Mouse (Mus musculus): ENCODE measurements around the gene Ctu2. TPM values are rescaled to one million over a fixed set of nuclear protein-coding genes. Genes with fewer than 3 reads are reported as not detected.
A peak's percentile ranks its signal among the peaks of the same experiment; 100 is the strongest.

Gene Ctu2
- polyA plus RNA-seq, 1 experiment from 2014 or later: 30.0 TPM

DNA sequence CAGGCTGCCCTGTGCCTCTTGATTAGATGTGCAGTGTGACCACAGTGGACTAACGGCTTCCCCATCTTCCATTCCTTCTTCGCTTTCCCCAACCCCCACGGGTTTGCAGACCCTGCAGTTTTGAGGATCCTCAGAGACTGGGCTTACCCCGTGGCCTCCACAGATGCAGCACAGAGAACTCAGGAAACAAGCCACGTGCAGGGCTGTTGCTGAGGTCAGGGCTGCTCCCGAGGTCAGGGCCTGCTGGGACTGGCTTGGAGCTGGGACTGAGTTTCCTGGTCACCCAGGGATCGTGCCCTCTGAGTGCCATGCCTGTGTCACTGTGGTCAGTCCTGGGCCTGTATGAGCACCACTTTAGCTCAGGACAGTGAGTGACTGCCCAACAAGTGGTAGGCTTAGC lies 11.0 kb upstream of the Ctu2 start:
- Histone ChIP-seq H3K4me3 (no peak overlapping the region), H3K4me2 (no peak overlapping the region), H3K27me3 (replicated peaks) (peaks cover 25% of the 10 kb centered on the region), H3K9ac (no peak overlapping the region), H3K27ac (ENCODE audit: poor library complexity, severe bottlenecking) (no peak overlapping the region), H3K4me1 (replicated peaks) (peaks cover 50% of the 10 kb centered on the region), H3K9me3 (replicated peaks) (no peaks in the 10 kb centered on the region), H3K36me3 (peaks cover 44% of the 10 kb centered on the region)
- ATAC-seq (ENCODE audit: insufficient number of reproducible peaks, low FRiP score): no peak
- WGBS: 55% methylated on average over 7 of the region's 7 CpGs

DNA sequence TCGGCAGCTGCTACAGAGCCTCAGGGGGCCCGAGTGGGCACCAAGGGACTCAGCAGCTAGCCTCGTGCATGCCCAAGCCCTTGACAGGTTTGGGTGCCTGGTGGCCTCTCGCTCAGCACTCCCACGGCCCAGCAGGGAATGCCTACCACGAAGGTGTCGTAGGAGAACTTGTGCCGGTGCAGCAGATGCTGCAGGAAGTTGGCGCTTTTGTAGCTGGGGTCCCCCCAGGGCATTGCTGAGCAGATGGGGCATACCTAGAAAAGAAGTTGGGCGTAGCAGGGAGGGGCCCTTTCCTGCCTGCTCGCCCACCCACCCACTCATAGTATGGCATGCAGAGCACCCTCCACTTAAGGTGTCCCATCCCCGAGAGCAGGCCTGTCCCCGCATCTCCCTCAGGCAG lies 8.1 kb upstream of the Ctu2 start:
- Histone ChIP-seq H3K4me1 (replicated peaks) (peaks cover 22% of the 10 kb centered on the region), H3K4me2 (no peak overlapping the region), H3K27me3 (replicated peaks) (no peaks in the 10 kb centered on the region), H3K27ac (ENCODE audit: poor library complexity, severe bottlenecking) (no peak overlapping the region), H3K36me3 (peaks cover 58% of the 10 kb centered on the region), H3K4me3 (no peak overlapping the region), H3K9ac (no peak overlapping the region), H3K9me3 (replicated peaks) (no peaks in the 10 kb centered on the region)
- no peak for ATAC-seq (ENCODE audit: insufficient number of reproducible peaks, low FRiP score)
- WGBS: 87% methylated on average over 13 of the region's 13 CpGs

DNA sequence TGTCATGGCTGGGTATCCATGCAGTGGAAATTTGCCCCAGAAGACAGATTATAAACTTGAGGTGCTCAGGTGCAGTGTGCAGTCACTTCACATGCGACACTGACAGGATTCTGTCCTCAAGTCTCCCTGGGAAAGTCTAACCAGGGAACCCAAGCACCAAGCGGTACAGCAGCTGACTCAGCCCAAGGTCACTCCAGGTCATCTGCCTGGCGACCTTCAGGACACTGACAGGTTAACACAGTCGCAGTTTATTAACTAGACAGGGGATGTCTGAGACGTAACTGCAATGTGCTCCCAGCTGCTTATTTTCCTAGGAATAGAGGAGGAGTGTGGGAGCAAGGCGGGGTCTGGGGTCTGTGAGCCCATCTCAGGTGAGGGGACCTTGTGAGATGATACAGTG lies 6.5 kb upstream of the Ctu2 start:
- Histone ChIP-seq H3K4me2 (no peak overlapping the region), H3K27ac (ENCODE audit: poor library complexity, severe bottlenecking) (no peak overlapping the region), H3K4me3 (no peak overlapping the region), H3K9ac (no peak overlapping the region), H3K4me1 (replicated peaks) (peaks cover 14% of the 10 kb centered on the region), H3K36me3 (peaks cover 70% of the 10 kb centered on the region), H3K9me3 (replicated peaks) (no peaks in the 10 kb centered on the region), H3K27me3 (replicated peaks) (no peaks in the 10 kb centered on the region)
- WGBS: 70% methylated on average over 6 of the region's 6 CpGs
- no peak for ATAC-seq (ENCODE audit: insufficient number of reproducible peaks, low FRiP score)

DNA sequence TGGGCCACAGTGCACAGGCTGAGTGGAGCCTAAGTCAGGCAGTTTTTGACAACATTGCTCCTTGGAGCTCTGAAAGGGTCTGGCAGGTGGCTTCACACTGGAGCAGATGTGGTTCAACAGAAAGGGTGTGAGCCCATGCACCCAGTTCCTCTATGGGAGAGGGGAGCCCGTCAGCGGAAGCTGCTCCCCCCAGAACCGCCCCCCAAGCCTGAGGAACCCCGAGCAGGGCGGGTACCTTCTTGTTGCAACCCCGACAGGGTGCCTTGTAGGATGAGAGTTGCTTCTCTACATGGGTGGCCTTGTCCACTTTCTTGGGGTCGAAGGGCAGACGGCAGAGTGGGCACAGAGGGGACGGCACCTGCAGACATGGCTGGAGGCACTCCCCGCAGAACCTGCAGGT lies 6.0 kb upstream of the Ctu2 start:
- Histone ChIP-seq H3K4me2 (no peak overlapping the region), H3K27me3 (replicated peaks) (no peaks in the 10 kb centered on the region), H3K9me3 (replicated peaks) (no peaks in the 10 kb centered on the region), H3K27ac (ENCODE audit: poor library complexity, severe bottlenecking) (no peak overlapping the region), H3K4me3 (no peak overlapping the region), H3K4me1 (replicated peaks) (peaks cover 15% of the 10 kb centered on the region), H3K9ac (no peak overlapping the region), H3K36me3 (peaks cover 70% of the 10 kb centered on the region)
- 85% methylated on average over 10 of the region's 10 CpGs for WGBS
- ATAC-seq (ENCODE audit: insufficient number of reproducible peaks, low FRiP score): no peak

DNA sequence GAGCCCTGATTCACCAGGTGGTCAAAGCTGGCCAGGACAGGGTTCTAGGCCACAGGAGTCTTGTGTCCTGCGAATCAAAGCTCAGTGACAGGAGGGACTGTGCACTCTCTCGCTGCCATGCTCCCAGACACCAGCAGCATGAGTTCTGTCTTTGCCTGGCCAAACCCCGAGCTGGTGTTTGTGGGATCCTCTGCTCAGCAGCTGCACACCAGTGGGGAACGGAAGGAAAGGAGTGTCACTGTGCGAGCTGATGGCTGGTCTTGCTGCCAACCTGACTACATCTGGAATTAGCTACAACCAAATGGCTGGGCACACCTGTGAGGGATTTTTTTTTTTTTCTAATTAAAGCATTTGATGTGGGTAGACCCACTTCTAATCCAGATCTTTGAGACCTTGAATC lies 5.3 kb upstream of the Ctu2 start:
- H3K27me3 ChIP-seq (replicated peaks): no peaks in the 10 kb centered on the region
- peaks cover 15% of the 10 kb centered on the region for H3K4me1 ChIP-seq (replicated peaks)
- ATAC-seq (ENCODE audit: insufficient number of reproducible peaks, low FRiP score): no peak
- no peak overlapping the region for H3K27ac ChIP-seq (ENCODE audit: poor library complexity, severe bottlenecking)
- peaks cover 66% of the 10 kb centered on the region for H3K36me3 ChIP-seq
- H3K4me3 ChIP-seq: no peak overlapping the region
- no peaks in the 10 kb centered on the region for H3K9me3 ChIP-seq (replicated peaks)
- H3K4me2 ChIP-seq: no peak overlapping the region
- WGBS: 80% methylated on average over 5 of the region's 5 CpGs
- H3K9ac ChIP-seq: no peak overlapping the region

GRCm38 (mm10) chr8:122473911-122474421 lies 2.0 kb upstream of the Ctu2 start:
- no peak overlapping the region for H3K4me3 ChIP-seq
- 0 out of 2 replicates have a peak overlapping the region, but pooled peaks have one; percentile 90 for H3K4me2 ChIP-seq
- no peak for ATAC-seq (ENCODE audit: insufficient number of reproducible peaks, low FRiP score)

GRCm38 (mm10) chr8:122474951-122475560 lies 887 bp upstream of the Ctu2 start:
- peak; percentile 27; the same call in 1 of the 2 replicates for ATAC-seq (ENCODE audit: insufficient number of reproducible peaks, low FRiP score)
- Histone ChIP-seq H3K27me3 (replicated peaks) (no peaks in the 10 kb centered on the region), H3K4me2 (peak overlapping the region; percentile 90), H3K9ac (peak overlapping the region; percentile 96), H3K9me3 (replicated peaks) (no peaks in the 10 kb centered on the region), H3K36me3 (peaks cover 51% of the 10 kb centered on the region), H3K27ac (ENCODE audit: poor library complexity, severe bottlenecking) (peak overlapping the region; percentile 84), H3K4me3 (peak overlapping the region; percentile 94), H3K4me1 (replicated peaks) (peaks cover 24% of the 10 kb centered on the region)
- WGBS: 6% methylated on average over 16 of the region's 16 CpGs

More at GRCm38 (mm10) chr8:122473911-122474421, 2.0 kb upstream of the Ctu2 start:
- H3K36me3 ChIP-seq: peaks cover 49% of the 10 kb centered on the region
- peaks cover 24% of the 10 kb centered on the region for H3K4me1 ChIP-seq (replicated peaks)
- no peaks in the 10 kb centered on the region for H3K9me3 ChIP-seq (replicated peaks)
- H3K9ac ChIP-seq: no peak overlapping the region
- H3K27ac ChIP-seq (ENCODE audit: poor library complexity, severe bottlenecking): no peak overlapping the region
- 84% methylated on average over 8 of the region's 8 CpGs for WGBS
- no peaks in the 10 kb centered on the region for H3K27me3 ChIP-seq (replicated peaks)

DNA sequence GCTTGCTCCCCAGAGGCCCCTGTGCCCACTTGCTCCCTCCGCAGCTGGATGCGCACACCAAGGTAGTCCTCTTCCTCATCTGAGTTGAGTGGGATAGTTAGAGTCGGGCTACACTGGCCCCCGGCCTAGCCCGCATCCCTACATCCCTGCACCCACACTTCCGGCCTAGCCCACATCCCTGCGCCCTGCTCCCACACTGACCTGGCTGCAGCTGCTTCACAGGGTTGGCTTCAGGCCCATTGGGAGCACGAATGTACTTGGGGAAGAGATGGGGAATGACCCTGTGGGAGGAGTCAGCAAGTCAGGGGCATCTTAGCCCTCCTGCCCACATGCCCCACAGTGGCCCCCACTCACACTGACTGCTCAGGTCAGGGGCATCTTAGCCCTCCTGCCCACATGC lies 6.5 kb downstream of the Ctu2 start:
- H3K36me3 ChIP-seq: peaks cover 100% of the 10 kb centered on the region
- no peaks in the 10 kb centered on the region for H3K4me1 ChIP-seq (replicated peaks)
- H3K27me3 ChIP-seq (replicated peaks): no peaks in the 10 kb centered on the region
- H3K4me3 ChIP-seq: no peak overlapping the region
- H3K27ac ChIP-seq (ENCODE audit: poor library complexity, severe bottlenecking): no peak overlapping the region
- 92% methylated on average over 8 of the region's 8 CpGs for WGBS
- ATAC-seq (ENCODE audit: insufficient number of reproducible peaks, low FRiP score): no peak; the same call in 1 of the 2 replicates
- no peak overlapping the region for H3K9ac ChIP-seq
- 0 out of 2 replicates have a peak, but pooled peaks cover 4% of the 10 kb centered on the region for H3K9me3 ChIP-seq (replicated peaks)
- no peak overlapping the region for H3K4me2 ChIP-seq

DNA sequence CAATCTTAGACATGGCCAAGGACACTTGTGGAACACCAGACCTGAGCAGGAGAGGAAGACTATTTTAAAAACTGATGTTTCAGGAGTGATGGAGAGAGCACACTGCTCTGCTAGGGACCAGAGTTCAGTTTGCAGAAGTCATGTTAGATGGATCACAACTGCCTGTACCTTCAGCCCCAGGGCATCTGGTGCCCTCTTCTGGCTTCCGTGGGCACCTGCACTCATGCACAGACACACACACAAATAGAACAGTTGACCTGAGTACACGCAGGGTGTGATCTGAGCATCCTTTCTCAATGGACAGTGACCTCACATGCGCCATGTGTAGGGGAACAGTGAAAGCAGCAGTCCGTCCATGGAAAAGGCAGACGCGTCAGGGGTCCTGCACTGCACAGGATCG lies 7.9 kb downstream of the Ctu2 start:
- Histone ChIP-seq H3K4me1 (replicated peaks) (no peaks in the 10 kb centered on the region), H3K27me3 (replicated peaks) (no peaks in the 10 kb centered on the region), H3K27ac (ENCODE audit: poor library complexity, severe bottlenecking) (no peak overlapping the region), H3K36me3 (peaks cover 100% of the 10 kb centered on the region), H3K9me3 (replicated peaks) (0 out of 2 replicates have a peak, but pooled peaks cover 4% of the 10 kb centered on the region), H3K4me2 (no peak overlapping the region), H3K4me3 (no peak overlapping the region), H3K9ac (no peak overlapping the region)
- 92% methylated on average over 7 of the region's 7 CpGs for WGBS
- no peak for ATAC-seq (ENCODE audit: insufficient number of reproducible peaks, low FRiP score)

GRCm38 (mm10) chr8:122484831-122485230 lies 8.9 kb downstream of the Ctu2 start:
- Histone ChIP-seq H3K36me3 (peaks cover 100% of the 10 kb centered on the region), H3K27ac (ENCODE audit: poor library complexity, severe bottlenecking) (no peak overlapping the region), H3K9ac (no peak overlapping the region), H3K4me3 (no peak overlapping the region), H3K4me1 (replicated peaks) (no peaks in the 10 kb centered on the region), H3K27me3 (replicated peaks) (no peaks in the 10 kb centered on the region), H3K9me3 (replicated peaks) (0 out of 2 replicates have a peak, but pooled peaks cover 4% of the 10 kb centered on the region), H3K4me2 (no peak overlapping the region)
- 92% methylated on average over 12 of the region's 12 CpGs for WGBS
- ATAC-seq (ENCODE audit: insufficient number of reproducible peaks, low FRiP score): no peak

- H3K4me3 ChIP-seq: no peak overlapping the region
- H3K9ac ChIP-seq: no peak overlapping the region
- no peak overlapping the region for H3K4me2 ChIP-seq
- no peaks in the 10 kb centered on the region for H3K4me1 ChIP-seq (replicated peaks)
- no peak overlapping the region for H3K27ac ChIP-seq (ENCODE audit: poor library complexity, severe bottlenecking)
- 0 out of 2 replicates have a peak, but pooled peaks cover 4% of the 10 kb centered on the region for H3K9me3 ChIP-seq (replicated peaks)
- peaks cover 97% of the 10 kb centered on the region for H3K36me3 ChIP-seq
- no peak for ATAC-seq (ENCODE audit: insufficient number of reproducible peaks, low FRiP score)
- H3K27me3 ChIP-seq (replicated peaks): no peaks in the 10 kb centered on the region
- WGBS: 94% methylated on average over 9 of the region's 9 CpGs
These were observed 12.4 kb downstream of the Ctu2 start for GRCm38 (mm10) chr8:122488387-122488786.

All from heart, embryonic 12.5 days (tissue).